Mouse (Mus musculus): Measurements from ENCODE around the gene Ndufs3. TPM values are rescaled to one million over a fixed set of nuclear protein-coding genes. Genes with fewer than 3 reads are reported as not detected.

The Ndufs3 gene
- 208 TPM for polyA plus RNA-seq (2014; fragmentation: Illumina TruSeq; extraction: RNeasy Lipid Tissue Mini Kit (QIAGEN cat#74804); ENCODE audit: low read depth, low replicate concordance)

GRCm38 (mm10) chr2:90904076-90904855 is at the start of gene Ndufs3, which contains the start of gene Kbtbd4:
Ndufs3 (minus strand) TSS chr2:90904827.
Kbtbd4 (plus strand) TSS chr2:90904740.

GRCm38 (mm10) chr2:90940233-90941229 is 35.9 kb upstream of the Ndufs3 start, which contains the start of gene Celf1:
Celf1 (plus strand) TSS chr2:90940382.

DNA sequence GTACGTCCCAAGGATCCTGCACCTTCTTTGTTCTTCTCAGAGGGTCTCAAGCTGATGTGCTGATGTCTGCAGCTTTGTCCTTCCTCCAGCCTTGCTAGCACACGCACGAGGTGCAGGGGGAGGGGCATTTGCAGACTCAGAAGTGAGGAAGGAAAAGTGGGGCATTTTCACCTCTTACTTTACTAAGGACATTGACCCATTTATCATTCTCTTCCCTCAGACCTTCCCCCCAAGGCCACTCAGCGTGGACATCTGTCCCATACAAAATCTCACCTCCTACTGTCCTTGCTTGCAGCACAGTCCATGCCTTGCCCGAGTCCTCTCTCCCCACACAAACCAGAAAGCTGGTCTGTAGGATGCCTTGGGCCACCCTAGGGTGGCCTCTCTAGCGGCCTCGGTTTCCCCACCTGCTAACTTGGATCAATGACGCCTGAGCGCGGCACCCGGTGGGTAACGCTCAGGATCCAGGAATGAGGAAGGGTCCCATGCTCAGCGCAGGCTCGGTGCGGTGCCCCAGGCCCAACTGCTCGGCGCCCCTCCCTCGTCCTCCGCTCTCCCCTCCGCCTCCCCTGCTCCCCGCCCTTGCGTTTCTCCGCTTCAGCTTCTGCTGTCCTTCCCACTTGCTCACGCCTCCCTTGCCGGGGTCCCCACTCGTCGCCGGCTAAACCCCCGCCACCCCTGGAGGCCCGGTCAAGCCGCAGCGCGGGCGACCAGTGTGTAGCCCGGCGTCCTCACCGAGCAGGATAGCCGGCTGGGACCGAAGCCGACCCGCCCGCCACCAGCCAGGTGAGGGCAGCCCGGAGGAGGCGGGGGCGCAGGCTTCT is 19.2 kb downstream of the Ndufs3 start, which contains the start of gene C1qtnf4:
Gene C1qtnf4, plus strand, starts transcription at position 643 of the 824 bp plus-strand sequence.

DNA sequence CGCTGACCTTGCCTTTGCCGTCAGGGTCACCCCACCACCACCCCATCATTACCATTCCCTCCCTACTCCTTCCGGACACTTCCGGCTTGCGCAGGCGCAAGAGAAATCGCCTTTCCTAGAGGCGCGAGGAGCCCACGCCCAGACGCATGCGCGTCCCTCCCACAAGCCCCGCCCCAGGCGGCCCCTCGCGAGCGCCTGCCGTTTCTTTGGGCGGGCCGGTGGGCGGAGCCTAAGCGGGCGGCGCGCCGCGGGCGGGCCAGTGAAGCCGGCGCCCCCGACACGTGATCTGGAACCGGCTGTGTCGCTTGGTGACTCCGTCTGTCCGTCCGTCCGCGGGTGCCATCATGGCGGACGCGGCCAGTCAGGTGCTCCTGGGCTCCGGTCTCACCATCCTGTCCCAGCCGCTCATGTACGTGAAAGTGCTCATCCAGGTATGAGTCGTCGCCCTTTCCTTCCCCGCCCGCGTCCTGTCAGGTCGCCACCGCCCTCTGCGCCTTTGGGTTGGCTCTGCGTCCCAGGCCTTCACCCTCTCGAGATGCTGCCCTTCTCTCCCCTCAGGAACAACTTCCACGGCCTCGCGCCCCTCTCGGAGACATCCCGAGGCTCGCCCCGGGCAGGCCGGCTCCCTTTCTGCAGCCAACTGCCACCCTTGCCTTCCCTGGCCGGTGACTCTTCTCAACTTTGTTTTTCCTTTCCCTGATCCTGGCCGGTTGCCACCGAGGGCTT is 57.5 kb downstream of the Ndufs3 start, which contains the start of gene Mtch2:
Gene Mtch2, plus strand, starts transcription at position 201 of the 726 bp plus-strand sequence.

Other genes with a start within 250 kb of the Ndufs3 start
- 7.4 TPM for gene Nup160, start 227.6 kb downstream of the Ndufs3 start, polyA plus RNA-seq (2014; fragmentation: Illumina TruSeq; extraction: RNeasy Lipid Tissue Mini Kit (QIAGEN cat#74804); ENCODE audit: low read depth, low replicate concordance)
- 36.5 TPM for gene Fnbp4, start 159.5 kb downstream of the Ndufs3 start, polyA plus RNA-seq (2014; fragmentation: Illumina TruSeq; extraction: RNeasy Lipid Tissue Mini Kit (QIAGEN cat#74804); ENCODE audit: low read depth, low replicate concordance)
- 0.26 TPM for gene Agbl2, start 122.1 kb downstream of the Ndufs3 start, polyA plus RNA-seq (2014; fragmentation: Illumina TruSeq; extraction: RNeasy Lipid Tissue Mini Kit (QIAGEN cat#74804); ENCODE audit: low read depth, low replicate concordance)
- gene Mtch2, start 57.7 kb downstream of the Ndufs3 start, polyA plus RNA-seq (2014; fragmentation: Illumina TruSeq; extraction: RNeasy Lipid Tissue Mini Kit (QIAGEN cat#74804); ENCODE audit: low read depth, low replicate concordance), result 537 TPM
- gene C1qtnf4, start 19.0 kb downstream of the Ndufs3 start, polyA plus RNA-seq (2014; fragmentation: Illumina TruSeq; extraction: RNeasy Lipid Tissue Mini Kit (QIAGEN cat#74804); ENCODE audit: low read depth, low replicate concordance), result not detected
- 7.8 TPM for gene Kbtbd4, start 87 bp downstream of the Ndufs3 start, polyA plus RNA-seq (2014; fragmentation: Illumina TruSeq; extraction: RNeasy Lipid Tissue Mini Kit (QIAGEN cat#74804); ENCODE audit: low read depth, low replicate concordance)
- gene Celf1, start 35.6 kb upstream of the Ndufs3 start, polyA plus RNA-seq (2014; fragmentation: Illumina TruSeq; extraction: RNeasy Lipid Tissue Mini Kit (QIAGEN cat#74804); ENCODE audit: low read depth, low replicate concordance), result 53.5 TPM
- not detected for gene Rapsn, start 130.8 kb upstream of the Ndufs3 start, polyA plus RNA-seq (2014; fragmentation: Illumina TruSeq; extraction: RNeasy Lipid Tissue Mini Kit (QIAGEN cat#74804); ENCODE audit: low read depth, low replicate concordance)
- 103 TPM for gene Psmc3, start 149.2 kb upstream of the Ndufs3 start, polyA plus RNA-seq (2014; fragmentation: Illumina TruSeq; extraction: RNeasy Lipid Tissue Mini Kit (QIAGEN cat#74804); ENCODE audit: low read depth, low replicate concordance)
- 2.2 TPM for gene Slc39a13, start 165.6 kb upstream of the Ndufs3 start, polyA plus RNA-seq (2014; fragmentation: Illumina TruSeq; extraction: RNeasy Lipid Tissue Mini Kit (QIAGEN cat#74804); ENCODE audit: low read depth, low replicate concordance)
- gene Spi1, start 177.6 kb upstream of the Ndufs3 start, polyA plus RNA-seq (2014; fragmentation: Illumina TruSeq; extraction: RNeasy Lipid Tissue Mini Kit (QIAGEN cat#74804); ENCODE audit: low read depth, low replicate concordance), result 3.3 TPM
- not detected for gene Mybpc3, start 213.3 kb upstream of the Ndufs3 start, polyA plus RNA-seq (2014; fragmentation: Illumina TruSeq; extraction: RNeasy Lipid Tissue Mini Kit (QIAGEN cat#74804); ENCODE audit: low read depth, low replicate concordance)

Data from liver, adult 10 weeks (tissue).